Mouse (Mus musculus) left cerebral cortex, postnatal 36 days (tissue): Measurements from ENCODE around the gene Madcam1. TPM values are rescaled to one million over a fixed set of nuclear protein-coding genes. Genes with fewer than 3 reads are reported as not detected.

ENCODE experiments used
- DNase-seq, 2 experiments: peaks; one replicate each; pipeline ENCODE4 v3.0.0; 2021 to 2022; ENCODE audit warnings: low spot score in 2 of 2, mixed read lengths in 1 of 2
- intact Hi-C: fragments of 180-260 bp; cut with DNase I; formaldehyde crosslinking; loops from one replicate; pipeline ENCODE4 v1.15.1; 2025
- total RNA-seq, 2 experiments: library from RNA; stranded (reverse); gene quantifications; 2 replicates each; pipeline ENCODE4 v1.2.3; 2021

The Madcam1 gene
- total RNA-seq, 2 experiments from 2014 or later = not detected

- DNase-seq = no peak
- intact Hi-C loops = no loop called here
These were observed 40.6 kb downstream of the Madcam1 start for GRCm38 (mm10) chr10:79704970-79705360.

DNA sequence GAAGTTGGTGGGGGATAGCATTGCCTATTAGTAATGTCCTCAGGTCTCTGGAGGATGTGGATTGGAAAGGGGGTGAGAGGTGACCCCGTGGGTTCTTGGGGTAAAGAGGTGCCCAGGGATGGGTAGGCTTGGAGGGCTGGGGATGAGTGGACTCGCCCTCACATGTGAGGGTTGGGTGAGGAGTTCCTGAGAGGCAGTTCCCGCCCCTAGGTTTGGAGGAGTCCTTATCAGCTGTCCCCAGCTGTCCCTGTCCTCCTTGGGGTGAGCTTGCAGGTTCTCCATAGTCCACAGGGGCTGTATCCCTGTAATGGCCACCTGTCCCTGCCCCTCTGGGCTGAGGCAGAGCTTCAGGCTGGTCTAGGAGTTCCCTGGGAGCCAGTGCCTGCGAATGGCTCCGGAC, 41.6 kb downstream of the Madcam1 start:
- intact Hi-C loops = no loop called here
- DNase-seq = no peak

GRCm38 (mm10) chr10:79706406-79707094, 42.2 kb downstream of the Madcam1 start:
- intact Hi-C loops = no loop called here

GRCm38 (mm10) chr10:79707162-79707561, 42.8 kb downstream of the Madcam1 start:
- no peak for DNase-seq
- intact Hi-C loops = no loop called here

More at GRCm38 (mm10) chr10:79706406-79707094, 42.2 kb downstream of the Madcam1 start:
- no peak for DNase-seq

DNA sequence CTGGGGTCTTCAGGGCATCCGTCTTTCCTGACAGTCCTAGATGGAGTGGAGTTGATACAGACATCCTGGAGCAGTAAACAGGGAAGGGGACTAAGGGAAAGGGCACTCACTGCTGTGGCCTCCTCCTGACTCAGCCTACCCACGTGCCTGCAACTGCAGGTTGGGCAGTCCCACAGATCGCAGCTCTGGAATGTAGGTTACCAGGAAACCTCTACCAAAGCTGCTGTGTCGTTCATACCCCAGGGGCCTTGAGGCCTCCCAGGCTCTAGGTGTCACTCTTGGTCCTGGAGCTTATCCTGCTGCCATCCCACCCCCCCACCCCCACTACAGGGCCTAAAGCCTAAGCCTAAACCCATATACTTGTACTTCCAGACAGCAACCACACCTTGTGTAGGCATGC, 43.4 kb downstream of the Madcam1 start:
- intact Hi-C loops = no loop called here

GRCm38 (mm10) chr10:79708668-79709067, 44.3 kb downstream of the Madcam1 start:
- no peak for DNase-seq
- intact Hi-C loops = no loop called here

More for the DNA sequence above, 43.4 kb downstream of the Madcam1 start:
- DNase-seq = no peak

DNA sequence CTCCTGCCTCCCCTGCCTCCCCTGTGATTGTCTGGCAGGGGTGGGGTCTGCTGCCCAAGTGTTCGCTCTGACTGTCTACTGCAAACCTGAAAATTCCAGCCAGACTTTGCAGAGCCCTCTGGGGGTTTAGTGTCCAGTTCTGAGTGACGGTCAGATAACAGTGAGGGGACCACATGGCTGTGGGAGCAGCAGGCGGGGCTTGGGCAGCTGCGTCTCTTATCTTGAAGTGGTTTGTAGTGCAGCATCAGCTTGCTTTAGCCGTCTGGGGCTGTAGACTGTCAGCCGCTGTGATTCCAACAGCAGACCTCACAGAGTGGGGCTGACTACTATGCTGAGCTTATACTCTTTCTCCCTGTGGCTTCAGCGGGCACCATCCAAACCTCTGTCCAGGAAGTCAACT, 44.9 kb downstream of the Madcam1 start:
- intact Hi-C loops = no loop called here
- no peak for DNase-seq

- DNase-seq = no peak
- intact Hi-C loops = no loop called here
These were observed 47.7 kb downstream of the Madcam1 start for GRCm38 (mm10) chr10:79712029-79712428.

DNA sequence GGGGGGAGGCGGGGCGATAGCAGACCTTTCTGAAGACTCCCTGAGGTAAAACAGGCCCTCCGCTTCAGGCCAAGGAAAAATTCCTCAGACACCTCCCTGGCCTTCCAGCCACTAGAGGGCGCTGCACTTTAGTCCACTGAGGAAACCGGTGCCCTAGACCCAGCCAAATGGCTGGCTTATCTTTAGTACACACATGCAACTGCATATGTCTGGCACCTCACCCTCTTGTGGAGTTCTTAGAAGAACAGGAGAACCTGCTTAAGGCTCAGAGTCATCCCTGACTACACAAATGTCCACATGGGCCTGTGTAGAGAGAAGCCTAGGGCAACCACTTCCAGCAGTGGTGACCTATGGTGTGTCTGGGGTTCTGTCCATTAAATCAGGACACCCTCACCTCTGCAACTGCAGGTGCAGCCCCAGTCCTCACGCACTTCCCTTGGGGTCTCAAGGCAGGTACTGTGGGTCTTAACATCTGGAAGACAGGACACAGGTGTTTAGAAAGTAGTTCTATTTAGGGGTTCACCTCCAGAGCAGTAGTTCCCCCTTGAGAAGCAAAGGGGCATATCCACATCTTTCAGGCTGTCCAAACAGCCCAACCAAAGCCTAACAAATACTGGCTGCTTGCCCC, 48.3 kb downstream of the Madcam1 start:
- DNase-seq = peak; percentile 69 to 77
- intact Hi-C loops = no loop called here

GRCm38 (mm10) chr10:79713163-79713562, 48.8 kb downstream of the Madcam1 start:
- intact Hi-C loops = no loop called here
- no peak for DNase-seq

- DNase-seq = no peak
- intact Hi-C loops = no loop called here
These were observed 50.6 kb downstream of the Madcam1 start for GRCm38 (mm10) chr10:79714996-79715395.

- intact Hi-C loops = no loop called here
- no peak for DNase-seq
These were observed 52.1 kb downstream of the Madcam1 start, which contains the start of gene Hcn2 for GRCm38 (mm10) chr10:79716254-79716987. Hcn2 (plus strand) TSS chr10:79716634.

DNA sequence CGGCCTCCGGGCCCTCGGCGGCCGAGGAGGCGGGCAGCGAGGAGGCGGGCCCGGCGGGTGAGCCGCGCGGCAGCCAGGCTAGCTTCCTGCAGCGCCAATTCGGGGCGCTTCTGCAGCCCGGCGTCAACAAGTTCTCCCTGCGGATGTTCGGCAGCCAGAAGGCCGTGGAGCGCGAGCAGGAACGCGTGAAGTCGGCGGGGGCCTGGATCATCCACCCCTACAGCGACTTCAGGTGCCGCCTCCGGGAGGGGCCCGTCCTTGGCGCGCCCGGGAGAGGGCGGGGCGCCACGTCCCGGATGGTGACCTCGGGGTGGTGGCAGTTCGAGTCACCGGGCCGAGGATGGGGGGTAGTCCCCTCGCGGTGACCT, 52.6 kb downstream of the Madcam1 start:
- intact Hi-C loops = no loop called here
- peak; percentile 64 to 75 for DNase-seq

DNA sequence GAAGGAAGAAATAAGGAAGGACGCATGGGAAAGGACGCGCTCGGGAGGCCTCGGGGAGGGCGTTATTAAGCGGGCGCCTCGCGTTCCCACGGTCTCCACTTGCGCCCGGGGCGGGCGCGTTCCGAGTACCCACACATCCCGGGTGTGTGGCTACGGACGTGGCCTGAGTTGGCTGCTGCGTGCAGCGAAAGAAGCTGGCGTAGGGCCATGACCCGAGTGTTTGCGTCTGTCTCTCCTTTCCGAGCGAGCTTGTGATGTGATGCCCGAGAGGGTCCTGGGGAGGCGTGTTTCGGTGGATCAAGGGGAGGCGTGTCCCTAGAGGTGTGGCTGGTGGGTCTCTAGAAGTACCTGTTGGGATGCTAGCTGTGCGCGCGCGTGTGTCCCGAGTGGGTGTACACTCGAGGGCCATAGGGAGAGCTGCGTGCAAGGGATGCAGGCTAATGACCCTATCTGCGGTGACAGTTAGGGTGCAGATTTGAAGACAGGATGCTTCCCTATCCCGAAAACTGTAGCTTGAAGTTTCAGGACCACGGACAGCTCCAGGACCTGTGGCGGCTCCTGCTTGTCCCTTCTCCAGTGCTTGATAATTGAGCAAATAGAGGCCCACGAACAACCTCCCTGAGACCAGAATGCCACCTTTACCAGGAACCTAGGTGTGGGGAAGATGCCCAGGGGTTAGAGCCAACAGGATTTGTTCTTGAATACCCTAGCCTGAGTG, 53.4 kb downstream of the Madcam1 start:
- intact Hi-C loops = no loop called here
- no peak for DNase-seq

Other genes starting within 250 kb of the Madcam1 start
- gene Vmn2r83, start 195.8 kb upstream of the Madcam1 start, total RNA-seq = not detected
- gene Plpp2, start 130.8 kb upstream of the Madcam1 start, total RNA-seq = 1 to 10 TPM; 3.1 to 3.7 TPM
- gene Mier2, start 109.4 kb upstream of the Madcam1 start, total RNA-seq = 10 to 100 TPM; 41.9 to 55.9 TPM
- gene Theg, start 77.2 kb upstream of the Madcam1 start, total RNA-seq = 1 to 10 TPM; 1.1 to 1.3 TPM
- gene C2cd4c, start 50.5 kb upstream of the Madcam1 start, total RNA-seq = 10 to 100 TPM; 15.7 to 16.3 TPM
- gene Shc2, start 26.6 kb upstream of the Madcam1 start, total RNA-seq = 10 to 100 TPM; 43.7 to 52.3 TPM
- under 1 TPM; 0.25 to 0.63 TPM for gene Odf3l2, start 18.8 kb upstream of the Madcam1 start, total RNA-seq
- gene Tpgs1, start 4.8 kb downstream of the Madcam1 start, total RNA-seq = 10 to 100 TPM; 71.4 to 91.6 TPM
- gene Cdc34, start 17.6 kb downstream of the Madcam1 start, total RNA-seq = 10 to 100 TPM; 76.2 to 90.0 TPM
- gene Gzmm, start 24.5 kb downstream of the Madcam1 start, total RNA-seq = 1 to 10 TPM; 1.8 to 2.0 TPM
- 100 to 1,000 TPM; 593 to 646 TPM for gene Bsg, start 39.9 kb downstream of the Madcam1 start, total RNA-seq
- 100 to 1,000 TPM; 128 to 152 TPM for gene Hcn2, start 52.1 kb downstream of the Madcam1 start, total RNA-seq
- 10 to 100 TPM; 44.9 to 49.7 TPM for gene Polrmt, start 82.0 kb downstream of the Madcam1 start, total RNA-seq
- 1 to 10 TPM; 4.0 to 4.7 TPM for gene Fgf22, start 90.5 kb downstream of the Madcam1 start, total RNA-seq
- gene Rnf126, start 102.4 kb downstream of the Madcam1 start, total RNA-seq = 100 to 1,000 TPM in 1 of 2 experiments, 10 to 100 TPM in 1; 92.7 to 104 TPM
- 1 to 10 TPM; 2.8 to 3.6 TPM for gene Fstl3, start 112.7 kb downstream of the Madcam1 start, total RNA-seq
- under 1 TPM; 0.74 to 0.79 TPM for gene Prss57, start 126.4 kb downstream of the Madcam1 start, total RNA-seq
- gene Palm, start 129.0 kb downstream of the Madcam1 start, total RNA-seq = 100 to 1,000 TPM; 321 to 357 TPM
- gene Misp, start 156.4 kb downstream of the Madcam1 start, total RNA-seq = 1 to 10 TPM in 1 of 2 experiments, not detected in 1; 1.7 TPM
- gene Ptbp1, start 189.9 kb downstream of the Madcam1 start, total RNA-seq = 10 to 100 TPM; 40.2 to 51.9 TPM
- 1 to 10 TPM; 2.2 to 2.4 TPM for gene Prtn3, start 209.9 kb downstream of the Madcam1 start, total RNA-seq
- gene Plppr3, start 210.1 kb downstream of the Madcam1 start, total RNA-seq = 10 to 100 TPM; 50.4 to 57.1 TPM
- not detected for gene Elane, start 221.7 kb downstream of the Madcam1 start, total RNA-seq
- not detected for gene Cfd, start 226.3 kb downstream of the Madcam1 start, total RNA-seq
- gene Med16, start 244.4 kb downstream of the Madcam1 start, total RNA-seq = 10 to 100 TPM; 53.2 to 60.6 TPM
- not detected for gene Gm26602, start 246.3 kb downstream of the Madcam1 start, total RNA-seq